Mouse (Mus musculus): ENCODE measurements at regions not wholly inside any gene's neighbourhood (a gene's known extent, or its start where the extent isn't known, plus 50 kb on each side); places are given as distances from the start of the nearest gene placed in this dataset.

DNA sequence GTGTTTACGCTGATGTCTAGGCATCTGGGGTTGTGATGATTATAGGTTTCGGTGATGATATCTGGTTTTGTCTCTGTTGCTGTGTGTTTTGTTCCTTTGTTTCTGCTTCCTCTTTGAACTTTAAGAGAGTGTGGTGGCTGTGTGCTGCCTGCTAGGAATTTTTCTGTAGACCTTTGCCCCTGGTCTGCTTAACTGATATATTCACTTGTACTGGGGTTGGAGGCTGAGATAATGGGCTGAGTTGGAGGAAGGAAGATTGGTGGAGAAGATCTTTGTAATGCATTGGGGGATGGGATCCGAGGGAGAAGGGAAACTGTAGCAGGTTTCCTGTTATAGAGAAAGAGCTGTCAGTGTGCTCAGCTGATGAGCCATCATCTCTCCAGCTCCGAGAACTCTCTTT lies 55.8 kb downstream of the Mid1ip1 start:
- DNase-seq: no peak

GRCm38 (mm10) chrX:10775714-10776515 lies 61.1 kb downstream of the Mid1ip1 start:
- DNase-seq: peak in 1 of 2 experiments; percentile 2

GRCm38 (mm10) chrX:10776516-10776818 lies 61.7 kb downstream of the Mid1ip1 start:
- no peak for DNase-seq

DNA sequence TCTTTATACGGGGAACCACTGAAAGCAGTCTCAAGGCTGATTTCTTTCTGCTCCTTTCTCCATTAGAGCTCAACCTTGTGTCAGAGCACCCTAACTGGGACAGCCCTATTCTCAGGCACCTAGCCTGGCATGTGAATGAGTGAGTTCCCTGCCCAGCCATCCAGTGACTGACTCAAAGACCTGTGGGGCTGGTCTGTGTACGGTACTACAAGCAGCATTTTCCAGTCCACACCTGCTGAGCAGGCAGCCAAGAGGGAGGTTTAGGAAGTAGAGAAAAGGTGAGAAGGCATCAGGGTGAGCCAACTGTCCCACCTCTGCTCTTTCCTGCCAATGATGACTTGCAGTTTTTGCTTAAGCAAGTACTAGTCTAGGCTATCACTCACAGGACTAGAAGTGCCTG lies 63.2 kb downstream of the Mid1ip1 start:
- DNase-seq: no peak

GRCm38 (mm10) chrX:10786359-10786758 lies 71.5 kb downstream of the Mid1ip1 start:
- DNase-seq: no peak

DNA sequence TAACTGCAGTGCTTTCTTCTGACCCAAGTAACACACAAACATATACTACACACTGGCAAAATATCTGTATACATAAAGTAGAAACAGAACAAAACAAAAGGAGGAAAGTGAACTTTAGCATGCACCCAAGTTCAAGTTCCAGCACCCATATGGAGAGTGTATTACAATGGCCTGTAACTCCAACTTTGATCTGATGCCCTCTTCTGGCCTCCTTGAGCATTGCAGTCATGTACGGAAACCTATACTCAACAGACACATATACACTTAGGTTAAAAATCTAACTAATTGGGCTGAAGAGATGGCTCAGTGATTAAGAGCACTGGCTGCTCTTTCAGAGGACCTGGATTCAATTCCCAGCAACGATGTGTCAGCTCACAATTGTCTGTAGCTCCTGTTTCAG lies 72.2 kb downstream of the Mid1ip1 start:
- no peak for DNase-seq

DNA sequence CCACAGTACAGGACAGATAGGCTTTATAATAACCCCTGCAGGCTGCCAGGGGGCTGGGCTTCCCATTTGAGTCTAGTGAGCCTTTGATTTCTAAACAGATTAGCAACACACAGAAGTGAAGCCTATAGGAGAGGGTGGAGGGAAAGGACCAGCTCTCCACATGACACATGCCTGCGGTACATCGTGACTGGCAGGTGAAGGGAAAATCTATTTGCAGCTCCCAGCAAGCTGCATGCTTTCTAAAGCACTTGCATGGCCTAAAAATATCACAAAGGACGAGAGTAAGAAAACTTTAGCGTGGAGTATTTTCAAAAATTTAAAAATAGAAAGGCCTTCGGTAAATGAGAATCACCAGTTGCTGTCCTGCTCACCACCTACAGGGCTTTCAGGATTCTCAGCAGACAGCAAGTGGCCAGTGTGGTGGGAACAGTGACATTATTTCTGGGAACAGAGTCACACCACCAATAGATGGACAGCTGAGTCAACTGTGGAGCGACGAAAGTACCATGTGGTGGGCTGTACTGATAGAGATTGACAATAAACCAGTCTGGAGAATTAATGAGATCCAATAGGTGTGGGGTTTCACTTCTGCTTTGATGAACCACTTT lies 105.6 kb downstream of the Mid1ip1 start:
- DNase-seq: no peak

- DNase-seq: no peak
Measured at GRCm38 (mm10) chrX:10833681-10834080, 118.9 kb downstream of the Mid1ip1 start.

- no peak for DNase-seq
Measured at GRCm38 (mm10) chrX:10857089-10857488, 142.3 kb downstream of the Mid1ip1 start.

- DNase-seq: no peak
Measured at GRCm38 (mm10) chrX:10857668-10858067, 142.9 kb downstream of the Mid1ip1 start.

- no peak for DNase-seq
Measured at GRCm38 (mm10) chrX:10871613-10872012, 156.8 kb downstream of the Mid1ip1 start.

- no peak for DNase-seq
Measured at GRCm38 (mm10) chrX:10877856-10878255, 163.0 kb downstream of the Mid1ip1 start.

- no peak for DNase-seq
Measured at GRCm38 (mm10) chrX:10878922-10879321, 164.1 kb downstream of the Mid1ip1 start.

GRCm38 (mm10) chrX:10883729-10884464 lies 169.1 kb downstream of the Mid1ip1 start:
- DNase-seq: no peak

- no peak for DNase-seq
Measured at GRCm38 (mm10) chrX:10892815-10893214, 178.0 kb downstream of the Mid1ip1 start.

DNA sequence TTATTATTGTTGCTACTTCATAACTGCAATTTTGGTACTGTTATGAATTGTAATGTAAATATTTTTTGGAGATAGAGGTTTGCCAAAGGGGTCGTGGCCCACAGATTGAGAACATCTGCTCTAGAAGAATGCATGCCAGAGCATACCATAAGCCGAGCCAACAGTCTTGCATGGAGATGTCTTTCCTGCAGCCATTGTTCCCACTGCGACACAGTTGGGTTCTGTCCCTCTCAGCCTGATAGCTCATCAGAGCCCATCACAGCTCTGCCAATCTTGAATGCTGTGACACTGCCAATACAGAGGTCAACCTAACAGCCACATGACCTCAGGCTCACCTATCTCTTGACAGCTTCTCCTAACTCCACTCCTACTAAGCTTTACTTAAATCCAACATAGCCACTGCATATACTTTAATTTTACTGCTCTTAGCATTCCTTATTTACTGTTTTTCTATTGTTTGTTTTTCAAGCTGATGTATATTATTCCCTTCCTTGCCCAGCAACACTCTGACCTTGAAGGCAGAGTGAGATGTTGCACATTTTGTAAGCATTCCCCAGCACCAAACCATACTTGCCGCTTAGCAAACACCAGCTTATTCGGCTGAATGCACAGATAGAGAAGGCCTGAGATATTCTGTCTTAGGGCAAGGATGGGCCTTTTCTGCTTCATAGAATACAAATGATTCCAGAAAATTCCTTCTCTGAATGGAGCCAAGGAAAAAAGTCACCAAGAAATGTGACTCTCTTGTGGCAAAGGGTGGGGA lies 181.6 kb downstream of the Mid1ip1 start:
- no peak for DNase-seq

GRCm38 (mm10) chrX:10902686-10903085 lies 187.9 kb downstream of the Mid1ip1 start:
- DNase-seq: no peak

GRCm38 (mm10) chrX:10904072-10904471 lies 189.3 kb downstream of the Mid1ip1 start:
- no peak for DNase-seq

- DNase-seq: no peak
Measured at GRCm38 (mm10) chrX:10904889-10905288, 190.1 kb downstream of the Mid1ip1 start.

DNA sequence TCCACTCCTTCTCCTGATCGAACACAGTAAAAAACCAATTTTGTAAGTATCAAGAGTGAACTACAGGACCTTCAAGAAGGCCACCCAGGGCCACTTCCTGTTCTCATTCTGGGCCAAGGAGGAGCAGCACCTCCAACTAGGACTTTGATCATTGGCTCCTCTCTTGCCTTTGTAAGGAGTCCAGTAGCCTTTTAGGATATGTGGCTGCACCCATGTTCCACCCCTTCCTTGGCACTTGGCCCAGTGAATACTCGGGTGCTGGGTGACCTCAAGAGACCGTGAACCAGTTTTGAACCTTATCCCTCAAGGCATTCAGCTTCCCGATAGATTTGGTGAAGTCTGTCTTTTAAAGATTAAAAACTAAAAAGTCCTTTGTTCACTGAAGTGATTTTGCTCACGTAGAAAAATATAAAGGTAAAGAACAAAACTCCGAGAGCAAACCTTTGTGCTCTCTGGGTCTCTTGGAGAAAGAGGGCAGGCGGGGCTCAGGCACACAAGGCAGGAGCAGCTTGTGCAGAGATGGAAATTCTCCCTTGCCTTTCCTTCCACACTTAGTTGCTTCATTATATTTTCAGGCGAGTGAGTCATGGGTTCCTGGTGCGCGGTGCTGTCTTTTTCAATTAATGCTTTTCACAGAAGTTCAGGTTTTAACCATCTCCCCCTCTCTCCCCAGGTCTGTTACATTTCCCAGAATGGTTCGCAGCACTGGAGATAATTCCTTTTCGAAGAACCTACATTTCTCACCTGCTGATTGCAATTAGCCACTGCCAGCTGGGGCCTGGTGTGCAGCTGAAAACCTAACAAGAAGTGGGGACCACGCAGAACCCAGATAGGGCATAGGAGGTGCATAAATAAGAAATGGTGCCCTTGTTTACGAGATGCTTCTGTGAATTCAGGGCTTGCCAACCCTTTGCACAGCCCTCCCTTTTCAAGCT lies 196.6 kb downstream of the Mid1ip1 start:
- DNase-seq: peak in 1 of 2 experiments; percentile 1

All from cerebellum, postnatal 36 days (tissue).